ENCODE assay signal across 23 mouse cellular contexts in the genomic region with DNA sequence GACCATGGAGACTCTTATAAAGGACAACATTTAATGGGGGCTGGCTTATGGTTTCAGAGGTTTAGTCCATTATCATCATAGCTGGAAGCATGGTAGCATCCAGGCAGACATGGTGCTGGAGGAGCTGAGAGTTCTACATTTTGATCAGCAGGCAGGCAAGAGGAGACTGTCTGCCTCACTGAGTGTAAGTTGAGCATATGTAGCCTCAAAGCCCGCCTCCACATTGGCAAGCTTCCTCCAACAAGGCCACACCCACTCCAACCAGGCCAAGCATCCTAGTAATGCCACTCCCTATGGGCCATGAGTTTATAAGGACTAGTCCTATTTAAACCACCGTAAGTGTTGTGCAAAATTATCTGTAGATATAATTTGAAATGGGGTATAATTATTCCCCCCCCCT. TPM values are rescaled to one million over a fixed set of nuclear protein-coding genes. Genes with fewer than 3 reads are reported as not detected.
DNase-seq lines count a peak whose midpoint lies in the region; ATAC-seq lines count a peak whose summit lies in the region.
"Had no signal": no experiment of that assay in that cellular context is flagged by ENCODE, and none has a peak within 500 bp of the region (broad histone marks: within the 10 kb centered on the region; RNA-seq: fewer than 3 reads in every experiment).

No protein-coding gene starts in this region.

- no peaks in the 10 kb centered on the region for H3K9me3 ChIP-seq in embryonic facial prominence, embryonic 14.5 days (ENCODE audit: control insufficient read depth, low read length)
- no peaks in the 10 kb centered on the region for H3K9me3 ChIP-seq in embryonic facial prominence, embryonic 10.5 days
- H3K9me3 ChIP-seq: embryonic facial prominence, embryonic 13.5 days; heart, embryonic 10.5 days; hindbrain, embryonic 15.5 days had no signal

- H3K27ac ChIP-seq in embryonic facial prominence, embryonic 14.5 days (replicated peaks; ENCODE audit: low read depth, low read length): no peak overlapping the region
- H3K27ac ChIP-seq in embryonic facial prominence, embryonic 10.5 days (replicated peaks): no peak overlapping the region
- H3K27ac ChIP-seq: embryonic facial prominence, embryonic 13.5 days; gastrocnemius, adult 2 months; heart, embryonic 10.5 days; hindbrain, embryonic 15.5 days had no signal

- no peaks in the 10 kb centered on the region for H3K4me1 ChIP-seq in embryonic facial prominence, embryonic 14.5 days (ENCODE audit: control insufficient read depth, insufficient read depth, low read length)
- no peaks in the 10 kb centered on the region for H3K4me1 ChIP-seq in embryonic facial prominence, embryonic 10.5 days
- H3K4me1 ChIP-seq: heart, embryonic 10.5 days; hindbrain, embryonic 15.5 days had no signal

- no peak overlapping the region for H3K4me2 ChIP-seq in embryonic facial prominence, embryonic 14.5 days (ENCODE audit: low read depth, low read length)
- H3K4me2 ChIP-seq: embryonic facial prominence, embryonic 13.5 days; hindbrain, embryonic 15.5 days had no signal

- no peaks in the 10 kb centered on the region for H3K36me3 ChIP-seq in embryonic facial prominence, embryonic 14.5 days (ENCODE audit: control insufficient read depth, insufficient read depth, low read length)
- no peaks in the 10 kb centered on the region for H3K36me3 ChIP-seq in embryonic facial prominence, embryonic 10.5 days (replicated peaks)
- H3K36me3 ChIP-seq: embryonic facial prominence, embryonic 13.5 days; heart, embryonic 10.5 days; hindbrain, embryonic 15.5 days had no signal

- no peak for ATAC-seq in embryonic facial prominence, embryonic 14.5 days (ENCODE audit: low read depth)
- ATAC-seq in megakaryocyte progenitor cell, adult 5-6 weeks (replicated peaks; ENCODE audit: poor library complexity): peak; percentile 60; the same call in 1 of the 2 replicates
- ATAC-seq: activated CD4-positive, CD25-positive, alpha-beta regulatory T cell, adult 4 months; forebrain, embryonic 14.5 days; Patski had no signal

- WGBS in embryonic facial prominence, embryonic 14.5 days: 82% methylated on average over 2 of the region's 2 CpGs
- WGBS in embryonic facial prominence, embryonic 10.5 days: 71% methylated on average over 2 of the region's 2 CpGs

- intact Hi-C loops in left cerebral cortex, postnatal 25 days (cut with DNase I): no loop called here

- H3K27me3 ChIP-seq in embryonic facial prominence, embryonic 14.5 days (replicated peaks; ENCODE audit: control insufficient read depth, insufficient read depth, low read length): no peaks in the 10 kb centered on the region
- H3K27me3 ChIP-seq in embryonic facial prominence, embryonic 10.5 days (replicated peaks; ENCODE audit: low read depth, poor library complexity, severe bottlenecking): no peaks in the 10 kb centered on the region
- H3K27me3 ChIP-seq: embryonic facial prominence, embryonic 13.5 days; hindbrain, embryonic 15.5 days; Patski had no signal

- H3K9ac ChIP-seq in embryonic facial prominence, embryonic 14.5 days (ENCODE audit: low read depth, low read length): no peak overlapping the region
- H3K9ac ChIP-seq: embryonic facial prominence, embryonic 13.5 days; hindbrain, embryonic 15.5 days had no signal

- DNase-seq in embryonic facial prominence, embryonic 14.5 days (ENCODE audit: low spot score): peak; percentile 23
- no peak for DNase-seq in embryonic facial prominence, embryonic 10.5 days (ENCODE audit: low spot score)
- DNase-seq in testis, postnatal 10 days (ENCODE audit: low spot score): peak; percentile 36
- no peak for DNase-seq in testis, postnatal 14 days (ENCODE audit: low spot score)
- DNase-seq in left cerebral cortex, postnatal 25 days (ENCODE audit: low spot score in 2 of 2): no peak
- DNase-seq in urinary bladder, postnatal 25 days (ENCODE audit: low spot score): no peak
- DNase-seq: adrenal gland, postnatal 14 days; cerebellum, adult 11-12 months; cerebellum, adult 9-10 months; cerebellum, postnatal 25 days; gastrocnemius, adult 2 months; gastrocnemius, postnatal 25 days; heart, adult 18-20 months; heart, postnatal 14 days; kidney, adult 11 months had no signal

- H3K4me3 ChIP-seq in embryonic facial prominence, embryonic 14.5 days (ENCODE audit: low read depth, low read length): no peak overlapping the region
- no peak overlapping the region for H3K4me3 ChIP-seq in embryonic facial prominence, embryonic 10.5 days
- H3K4me3 ChIP-seq: embryonic facial prominence, embryonic 13.5 days; gastrocnemius, adult 2 months; heart, embryonic 10.5 days; hindbrain, embryonic 15.5 days had no signal

RNA-seq across cellular contexts. Expression of a gene that starts 17.3 kb away (rescaled TPM):
- polyA plus RNA-seq in embryonic facial prominence, embryonic 14.5 days (2014; fragmentation: Nextera tagmentation; extraction: Ambion mirVana): 77.5 and 82.9 TPM in 2 replicates
- 84.2 TPM in 2 replicates for polyA plus RNA-seq in embryonic facial prominence, embryonic 10.5 days (2016; fragmentation: Nextera tagmentation; extraction: Ambion mirVana)
- 32.9 and 36.5 TPM in 2 replicates for total RNA-seq in megakaryocyte progenitor cell, adult 5-6 weeks (2015)
- total RNA-seq in megakaryocyte progenitor cell, adult 5-6 weeks (2017): 13.5 and 18.5 TPM in 2 replicates
- total RNA-seq in left cerebral cortex, postnatal 25 days (2021): 10 to 100 TPM; 34.3 to 35.3 TPM

RNA-seq across cellular contexts. Expression of a gene that starts 20.6 kb away (rescaled TPM):
- 2.8 and 3.3 TPM in 2 replicates for polyA plus RNA-seq in embryonic facial prominence, embryonic 14.5 days (2014; fragmentation: Nextera tagmentation; extraction: Ambion mirVana)
- 1.6 and 2.4 TPM in 2 replicates for polyA plus RNA-seq in embryonic facial prominence, embryonic 10.5 days (2016; fragmentation: Nextera tagmentation; extraction: Ambion mirVana)
- 0.15 TPM in 1 of 2 replicates, not detected in the other for total RNA-seq in megakaryocyte progenitor cell, adult 5-6 weeks (2015)
- 0.21 TPM in 1 of 2 replicates, not detected in the other for total RNA-seq in megakaryocyte progenitor cell, adult 5-6 weeks (2017)
- total RNA-seq in left cerebral cortex, postnatal 25 days (2021): 1 to 10 TPM; 1.1 to 1.7 TPM
- total RNA-seq: hematopoietic stem cell, adult 5-6 weeks had no signal

RNA-seq across cellular contexts. Expression of a gene that starts 20.7 kb away (rescaled TPM):
- 32.1 and 37.8 TPM in 2 replicates for polyA plus RNA-seq in embryonic facial prominence, embryonic 14.5 days (2014; fragmentation: Nextera tagmentation; extraction: Ambion mirVana)
- 15.8 and 17.4 TPM in 2 replicates for polyA plus RNA-seq in embryonic facial prominence, embryonic 10.5 days (2016; fragmentation: Nextera tagmentation; extraction: Ambion mirVana)
- total RNA-seq in megakaryocyte progenitor cell, adult 5-6 weeks (2015): 0.10 and 0.44 TPM in 2 replicates
- total RNA-seq in megakaryocyte progenitor cell, adult 5-6 weeks (2017): 0.46 and 0.78 TPM in 2 replicates
- 10 to 100 TPM in 1 of 2 experiments, 1 to 10 TPM in 1; 10.0 to 10.8 TPM for total RNA-seq in left cerebral cortex, postnatal 25 days (2021)

RNA-seq across cellular contexts. Expression of a gene that starts 35.7 kb away (rescaled TPM):
- polyA plus RNA-seq in embryonic facial prominence, embryonic 14.5 days (2014; fragmentation: Nextera tagmentation; extraction: Ambion mirVana): 44.2 and 50.4 TPM in 2 replicates
- 32.7 and 38.1 TPM in 2 replicates for polyA plus RNA-seq in embryonic facial prominence, embryonic 10.5 days (2016; fragmentation: Nextera tagmentation; extraction: Ambion mirVana)
- 34.9 TPM in 2 replicates for total RNA-seq in megakaryocyte progenitor cell, adult 5-6 weeks (2015)
- total RNA-seq in megakaryocyte progenitor cell, adult 5-6 weeks (2017): 11.4 and 20.4 TPM in 2 replicates
- total RNA-seq in left cerebral cortex, postnatal 25 days (2021): 10 to 100 TPM; 55.0 to 60.7 TPM

RNA-seq across cellular contexts. Expression of a gene that starts 51.8 kb away (rescaled TPM):
- 158 and 162 TPM in 2 replicates for polyA plus RNA-seq in embryonic facial prominence, embryonic 14.5 days (2014; fragmentation: Nextera tagmentation; extraction: Ambion mirVana)
- polyA plus RNA-seq in embryonic facial prominence, embryonic 10.5 days (2016; fragmentation: Nextera tagmentation; extraction: Ambion mirVana): 260 and 276 TPM in 2 replicates
- total RNA-seq in megakaryocyte progenitor cell, adult 5-6 weeks (2015): 147 and 165 TPM in 2 replicates
- 117 and 167 TPM in 2 replicates for total RNA-seq in megakaryocyte progenitor cell, adult 5-6 weeks (2017)
- 10 to 100 TPM; 39.3 to 47.6 TPM for total RNA-seq in left cerebral cortex, postnatal 25 days (2021)

Comparison
In these comparisons a context has a peak if more than half of its experiments do, and no peak if none do; other contexts are left out.
1. DNase-seq: peak in embryonic facial prominence, embryonic 14.5 days (single experiment) and testis, postnatal 10 days (single experiment); none in embryonic facial prominence, embryonic 10.5 days (single experiment), testis, postnatal 14 days (single experiment), left cerebral cortex, postnatal 25 days (0 of 2) and urinary bladder, postnatal 25 days (single experiment).
2. RNA of a gene that starts 20.7 kb away (total RNA-seq): 10.0 to 10.8 TPM in left cerebral cortex, postnatal 25 days; 0.10 to 0.78 TPM in megakaryocyte progenitor cell, adult 5-6 weeks; every median in the first group is over 4 times any median in the second.